Mouse (Mus musculus) cerebral cortex, adult 2 months (tissue): Measurements from ENCODE around the gene Rere.

Experiments used
- WGBS: fragments of 180-500 bp; shearing (Covaris S2); methylation state at CpG from one replicate; pipeline ENCODE4 v1.1.7; 2018; 5-methylcytosine and 5-hydroxymethylcytosine counted together

Gene Rere

DNA sequence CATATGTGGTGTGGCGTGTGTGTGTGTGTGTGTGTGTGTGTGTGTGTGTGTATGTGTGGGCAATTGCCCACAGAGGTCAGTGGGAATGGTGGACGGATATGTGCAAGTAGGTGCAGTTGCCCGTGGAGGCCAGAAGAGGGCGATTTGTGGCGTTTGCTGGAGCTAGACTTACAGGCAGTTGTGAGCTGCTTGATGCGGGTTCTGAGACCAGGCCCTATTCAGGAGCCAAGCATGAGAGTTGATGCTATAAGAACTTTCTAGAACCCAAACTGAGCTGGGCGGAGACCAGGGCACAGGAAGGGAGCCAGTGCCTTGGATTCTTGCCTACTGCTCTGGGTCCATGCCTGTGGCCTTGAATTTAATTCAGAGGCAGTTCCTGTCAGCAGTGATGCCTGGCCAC is 383.3 kb downstream of the Rere start:
- WGBS = 84% methylated on average over 7 of the region's 7 CpGs

DNA sequence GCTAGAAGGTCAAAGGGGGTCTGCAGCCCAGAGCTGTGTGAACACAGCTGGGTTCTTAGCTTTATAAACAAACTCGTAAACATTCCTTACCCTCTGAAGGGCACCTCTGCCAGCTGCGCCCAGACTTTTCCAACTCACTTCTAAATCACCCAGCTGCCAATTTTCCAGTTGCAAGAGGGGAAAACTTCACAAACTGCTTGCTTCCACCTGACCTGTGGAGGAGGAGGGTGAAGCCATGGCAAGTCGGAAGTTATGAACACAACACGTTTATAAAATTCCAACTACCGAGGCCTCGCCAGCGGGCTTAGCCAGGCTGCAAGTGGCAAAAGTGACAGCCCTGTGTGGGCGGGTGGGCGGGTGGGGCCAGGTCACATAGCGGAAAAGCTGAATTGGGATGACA is 384.4 kb downstream of the Rere start:
- 93% methylated on average over 10 of the region's 10 CpGs for WGBS
